Mouse (Mus musculus) effector memory CD4-positive, alpha-beta T cell, adult 5 months (primary cell): ENCODE measurements around the gene March7. TPM values are rescaled to one million over a fixed set of nuclear protein-coding genes. Genes with fewer than 3 reads are reported as not detected.

Experiments used
- polyA plus RNA-seq: library from polyadenylated mRNA; unstranded; fragments of 100-300 nt; shearing (Covaris generic); gene quantifications from one replicate; pipeline ENCODE4 v1.2.1, GENCODE M21; 2017

The March7 gene
- 228 TPM for polyA plus RNA-seq

GRCm38 (mm10) chr2:60209703-60210651 is at the start of gene March7, which contains the start of gene Baz2b:
Gene March7 (plus strand): TSS chr2:60209887.
Gene Baz2b (minus strand): TSS chr2:60209839.

GRCm38 (mm10) chr2:60284467-60284821 is 74.8 kb downstream of the March7 start, which contains the start of gene Cd302:
Gene Cd302 (minus strand): TSS chr2:60284488.

Other genes with a start within 250 kb of the March7 start
- 45.7 TPM for gene Baz2b, start within 50 bp of the March7 start, polyA plus RNA-seq
- 1.3 TPM for gene Cd302, start 74.6 kb downstream of the March7 start, polyA plus RNA-seq
- gene Ly75, start 173.4 kb downstream of the March7 start, polyA plus RNA-seq = 29.7 TPM